Mouse (Mus musculus) liver, embryonic 14.5 days (tissue): ENCODE results near the gene Pde10a. TPM values are rescaled to one million over a fixed set of nuclear protein-coding genes. Genes with fewer than 3 reads are reported as not detected.

Source experiments
- ATAC-seq: fragments of 200-750 bp; cut with Nextera tagmentation; 2 replicates; pipeline ENCODE4 v1.8.0; 2017; ENCODE audit warnings: moderate number of reproducible peaks, mild to moderate bottlenecking, moderate library complexity; ENCODE audit not compliant: insufficient read depth
- DNase-seq, 3 experiments: peaks; one replicate each; pipeline ENCODE4 v3.0.0-alpha.2; 2012 to 2013; ENCODE audit warnings: low read depth in 3 of 3, low spot score in 3 of 3
- H3K27ac ChIP-seq: fragments of 300-500 bp; sonication (generic); 2 replicates; pipeline ENCODE4 v1.5.1; 2014; ENCODE audit warnings: moderate library complexity, mild to moderate bottlenecking, control low read depth, inconsistent platforms
- H3K27me3 ChIP-seq: fragments of 300-500 bp; sonication (generic); 2 replicates; pipeline ENCODE4 v1.6.1; 2014; ENCODE audit warnings: mild to moderate bottlenecking, low read length, moderate library complexity; ENCODE audit not compliant: control insufficient read depth, insufficient read depth
- H3K36me3 ChIP-seq: fragments of 300-500 bp; sonication (generic); replicated peaks from 2 replicates; pipeline ENCODE4 v1.6.1; 2014; ENCODE audit warnings: low read depth; ENCODE audit not compliant: control insufficient read depth, insufficient read depth
- H3K4me1 ChIP-seq, 2 experiments: fragments of 200-500 bp in 1 of 2; fragments of 300-500 bp in 1 of 2; sonication (generic) in 1 of 2; replicated peaks; 2 replicates each; pipeline ENCODE4 v1.6.1; 2012 to 2014; ENCODE audit warnings: antibody characterized with exemption in 1 of 2, inconsistent platforms in 1 of 2, low read length in 1 of 2; ENCODE audit not compliant: control insufficient read depth in 2 of 2, insufficient read depth in 2 of 2
- H3K4me2 ChIP-seq: fragments of 300-500 bp; sonication (generic); 2 replicates; pipeline ENCODE4 v1.6.1; 2014; ENCODE audit warnings: low read depth, mild to moderate bottlenecking, control low read depth, moderate library complexity
- H3K4me3 ChIP-seq, 2 experiments: fragments of 200-500 bp in 1 of 2; fragments of 300-500 bp in 1 of 2; sonication (generic) in 1 of 2; 2 replicates each; pipeline ENCODE4 v1.5.1; 2012 to 2014; ENCODE audit warnings: low read depth in 2 of 2, low read length in 2 of 2, mild to moderate bottlenecking in 2 of 2, control low read depth in 1 of 2, inconsistent platforms in 1 of 2, moderate library complexity in 1 of 2; ENCODE audit not compliant: insufficient read depth in 1 of 2
- H3K9ac ChIP-seq: fragments of 300-500 bp; sonication (generic); replicated peaks from 2 replicates; pipeline ENCODE4 v1.6.1; 2014; ENCODE audit warnings: mild to moderate bottlenecking, control low read depth, moderate library complexity
- H3K9me3 ChIP-seq: fragments of 300-500 bp; sonication (generic); 2 replicates; pipeline ENCODE4 v1.6.1; 2016; ENCODE audit warnings: low read length, mixed read lengths; ENCODE audit not compliant: control insufficient read depth
- CTCF ChIP-seq: IDR thresholded peaks from 2 replicates; pipeline ENCODE4 v1.5.1; 2016; ENCODE audit warnings: antibody characterized with exemption, low read depth, control low read depth
- EP300 ChIP-seq: IDR thresholded peaks from 2 replicates; pipeline ENCODE4 v1.6.1; 2016; ENCODE audit warnings: antibody characterized with exemption, low read depth
- WGBS: fragments of 180-500 bp; shearing (Covaris S2); extraction: QIAGEN DNeasy Blood & Tissue Kit; methylation state at CpG from one replicate; pipeline ENCODE4 v1.1.7; 2014; ENCODE audit not compliant: insufficient replicate concordance; 5-methylcytosine and 5-hydroxymethylcytosine counted together
- polyA plus RNA-seq, 2 experiments: library from polyadenylated mRNA; depleted of rRNA in 1 of 2; stranded (reverse) in 1 of 2; unstranded in 1 of 2; fragments of >200 nt; fragmentation: Nextera tagmentation in 1 of 2; extraction: Ambion mirVana in 1 of 2; gene quantifications; 2 replicates each; pipeline versions ENCODE4 v1.2.1 to v1.2.3; 2012 to 2014

Gene Pde10a
- polyA plus RNA-seq, 2 experiments = 0.52 to 0.60 TPM

DNA sequence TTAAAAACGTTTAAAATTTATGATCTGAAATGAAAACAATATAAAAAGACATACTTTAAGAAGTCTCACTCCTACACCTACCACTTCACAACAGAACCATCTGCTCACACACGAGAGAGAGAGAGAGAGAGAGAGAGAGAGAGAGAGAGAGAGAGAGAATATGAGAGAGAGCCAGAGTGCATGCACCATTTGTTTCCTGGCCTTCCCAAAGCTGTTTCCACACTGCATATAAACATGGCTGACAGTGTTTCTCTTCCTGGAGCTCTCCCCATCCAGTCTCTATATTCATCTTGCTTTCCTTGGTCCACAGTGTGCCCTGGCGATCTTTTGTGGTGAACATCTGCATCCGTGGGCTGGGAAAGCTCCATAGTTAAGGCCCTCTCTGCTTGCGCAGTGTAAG, 253.7 kb downstream of the Pde10a start:
- no peaks in the 10 kb centered on the region for H3K27me3 ChIP-seq
- no peaks in the 10 kb centered on the region for H3K9me3 ChIP-seq
- 41% methylated on average over 5 of the region's 5 CpGs for WGBS
- no peak for TF ChIP-seq CTCF
- no peak for TF ChIP-seq EP300
- no peak overlapping the region for H3K27ac ChIP-seq
- H3K4me3 ChIP-seq = no peak overlapping the region
- no peak for ATAC-seq
- H3K9ac ChIP-seq = no peak overlapping the region
- no peak for DNase-seq
- no peaks in the 10 kb centered on the region for H3K4me1 ChIP-seq
- H3K4me2 ChIP-seq = no peak overlapping the region
- no peaks in the 10 kb centered on the region for H3K36me3 ChIP-seq

DNA sequence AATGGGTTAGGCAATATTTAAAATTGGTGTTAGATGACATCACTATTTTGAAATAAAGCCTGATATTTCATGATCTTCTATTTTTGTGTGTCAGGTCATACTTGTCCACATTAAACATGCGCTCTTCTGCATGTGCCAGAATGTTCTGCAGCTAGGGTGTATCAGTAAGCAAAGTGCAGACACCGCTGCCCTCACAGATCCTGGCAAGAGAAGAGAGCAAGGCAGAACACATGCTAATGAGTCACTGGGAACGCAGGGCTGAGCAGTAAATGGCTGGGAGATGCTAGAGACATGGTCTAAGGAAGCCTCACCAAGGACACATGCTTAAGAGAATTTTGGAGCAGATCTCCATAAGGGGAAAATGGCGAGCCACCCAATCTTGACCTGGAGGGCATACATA, 255.3 kb downstream of the Pde10a start:
- 49% methylated on average over 4 of the region's 4 CpGs for WGBS
- Histone ChIP-seq H3K4me3 (no peak overlapping the region), H3K4me2 (no peak overlapping the region), H3K9ac (no peak overlapping the region), H3K9me3 (no peaks in the 10 kb centered on the region), H3K27ac (no peak overlapping the region), H3K36me3 (no peaks in the 10 kb centered on the region), H3K27me3 (no peaks in the 10 kb centered on the region), H3K4me1 (no peaks in the 10 kb centered on the region)
- ATAC-seq (no peak), DNase-seq (no peak)
- no peak for TF ChIP-seq CTCF

DNA sequence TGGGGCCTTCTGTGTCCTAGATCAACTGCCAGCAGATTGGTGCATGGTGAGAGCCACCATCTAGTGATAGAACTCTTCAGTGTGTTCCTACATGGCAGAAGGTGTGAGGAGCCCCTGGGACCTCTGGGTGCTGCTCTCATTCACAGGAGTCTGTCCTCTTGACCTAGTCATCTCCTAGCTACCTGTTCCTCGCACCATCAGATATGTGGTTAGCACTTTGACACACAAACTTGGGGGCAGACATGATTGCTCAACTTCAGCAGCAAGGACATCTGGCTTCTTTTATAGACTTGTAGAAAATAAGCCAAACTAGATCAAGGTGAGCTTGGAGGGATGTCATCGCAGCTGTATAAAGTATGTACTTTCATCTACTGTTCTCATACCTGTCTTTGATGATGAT, 255.9 kb downstream of the Pde10a start:
- Histone ChIP-seq H3K4me1 (no peaks in the 10 kb centered on the region), H3K9ac (no peak overlapping the region), H3K27me3 (no peaks in the 10 kb centered on the region), H3K27ac (no peak overlapping the region), H3K4me3 (no peak overlapping the region), H3K9me3 (no peaks in the 10 kb centered on the region), H3K36me3 (no peaks in the 10 kb centered on the region), H3K4me2 (no peak overlapping the region)
- no peak for DNase-seq
- 64% methylated on average over 2 of the region's 2 CpGs for WGBS
- ATAC-seq = no peak
- no peak for TF ChIP-seq EP300
- no peak for TF ChIP-seq CTCF

DNA sequence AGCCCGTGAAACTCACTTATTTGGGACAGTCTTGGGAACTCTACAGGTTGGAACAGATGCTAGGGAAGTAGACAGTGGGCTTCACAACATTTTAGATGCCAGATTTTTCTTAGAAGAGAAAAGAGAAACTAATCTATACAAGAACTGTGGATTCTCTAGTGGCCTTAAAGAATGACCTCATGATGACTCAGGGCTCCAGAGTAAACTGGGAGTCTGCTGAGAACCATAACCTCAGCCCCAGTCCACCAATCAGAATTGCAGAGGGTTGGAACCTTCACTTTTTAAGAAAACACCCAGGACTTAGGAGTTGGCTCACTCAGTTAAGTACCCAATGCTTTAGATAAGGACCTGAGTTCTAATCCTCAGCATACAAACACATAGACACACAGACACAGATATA, 256.4 kb downstream of the Pde10a start:
- Histone ChIP-seq H3K4me3 (no peak overlapping the region), H3K4me2 (no peak overlapping the region), H3K27ac (no peak overlapping the region), H3K4me1 (no peaks in the 10 kb centered on the region), H3K27me3 (no peaks in the 10 kb centered on the region), H3K9me3 (no peaks in the 10 kb centered on the region), H3K36me3 (no peaks in the 10 kb centered on the region), H3K9ac (no peak overlapping the region)
- DNase-seq (no peak), ATAC-seq (no peak)
- TF ChIP-seq CTCF = no peak
- no peak for TF ChIP-seq EP300
- WGBS = 50% methylated on average over 1 of the region's 1 CpGs

DNA sequence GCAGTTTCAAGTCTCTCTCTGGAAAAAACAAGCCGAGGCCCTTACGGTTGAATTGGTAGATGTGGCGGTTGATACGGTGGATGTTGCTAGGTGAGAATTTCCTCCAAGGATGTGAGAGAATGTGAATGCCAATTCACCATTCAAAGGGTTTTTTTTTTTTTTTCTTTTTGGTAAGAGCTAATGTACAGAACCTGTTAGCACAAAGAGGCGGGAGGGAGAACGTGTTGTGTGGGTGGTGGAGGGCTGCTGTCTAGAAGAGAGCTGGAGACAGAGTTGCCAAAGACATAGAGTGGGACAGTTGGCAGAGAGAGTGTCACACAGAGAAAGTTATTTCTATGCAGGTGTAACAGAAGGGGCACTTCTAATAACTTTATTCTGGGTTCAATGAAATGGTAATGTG, 260.7 kb downstream of the Pde10a start:
- no peaks in the 10 kb centered on the region for H3K27me3 ChIP-seq
- no peaks in the 10 kb centered on the region for H3K4me1 ChIP-seq
- no peak overlapping the region for H3K4me2 ChIP-seq
- H3K9me3 ChIP-seq = no peaks in the 10 kb centered on the region
- no peak overlapping the region for H3K9ac ChIP-seq
- WGBS = 83% methylated on average over 6 of the region's 6 CpGs
- no peak for TF ChIP-seq EP300
- TF ChIP-seq CTCF = no peak
- H3K4me3 ChIP-seq = no peak overlapping the region
- no peak for DNase-seq
- H3K27ac ChIP-seq = no peak overlapping the region
- no peak for ATAC-seq
- H3K36me3 ChIP-seq = no peaks in the 10 kb centered on the region

DNA sequence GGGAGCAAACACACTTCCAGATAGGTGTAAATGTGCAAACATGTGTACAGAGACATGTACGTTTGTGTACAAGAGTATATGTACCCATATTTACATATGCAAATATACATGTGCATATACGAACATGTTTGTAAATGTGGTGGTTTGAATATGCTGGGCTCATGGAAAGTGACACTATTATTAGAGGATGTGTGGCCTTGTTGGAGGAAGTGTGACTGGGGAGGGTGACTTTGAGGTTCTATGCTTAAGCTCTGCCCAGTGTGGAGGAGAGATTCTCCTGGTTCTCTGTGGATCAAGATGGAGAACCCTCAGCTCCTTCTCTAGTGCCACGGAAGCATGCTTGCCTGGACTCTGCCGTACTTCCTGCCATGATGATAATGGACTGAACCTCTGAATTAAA, 261.3 kb downstream of the Pde10a start:
- TF ChIP-seq EP300 = no peak
- no peak for TF ChIP-seq CTCF
- no peak overlapping the region for H3K4me3 ChIP-seq
- WGBS = 62% methylated on average over 4 of the region's 4 CpGs
- ATAC-seq (no peak), DNase-seq (no peak)
- H3K36me3 ChIP-seq = no peaks in the 10 kb centered on the region
- no peaks in the 10 kb centered on the region for H3K27me3 ChIP-seq
- no peak overlapping the region for H3K9ac ChIP-seq
- H3K9me3 ChIP-seq = no peaks in the 10 kb centered on the region
- no peaks in the 10 kb centered on the region for H3K4me1 ChIP-seq
- no peak overlapping the region for H3K4me2 ChIP-seq
- no peak overlapping the region for H3K27ac ChIP-seq
